Comparison of ENCODE assay signal across 8 mouse cellular contexts in the genomic region with DNA sequence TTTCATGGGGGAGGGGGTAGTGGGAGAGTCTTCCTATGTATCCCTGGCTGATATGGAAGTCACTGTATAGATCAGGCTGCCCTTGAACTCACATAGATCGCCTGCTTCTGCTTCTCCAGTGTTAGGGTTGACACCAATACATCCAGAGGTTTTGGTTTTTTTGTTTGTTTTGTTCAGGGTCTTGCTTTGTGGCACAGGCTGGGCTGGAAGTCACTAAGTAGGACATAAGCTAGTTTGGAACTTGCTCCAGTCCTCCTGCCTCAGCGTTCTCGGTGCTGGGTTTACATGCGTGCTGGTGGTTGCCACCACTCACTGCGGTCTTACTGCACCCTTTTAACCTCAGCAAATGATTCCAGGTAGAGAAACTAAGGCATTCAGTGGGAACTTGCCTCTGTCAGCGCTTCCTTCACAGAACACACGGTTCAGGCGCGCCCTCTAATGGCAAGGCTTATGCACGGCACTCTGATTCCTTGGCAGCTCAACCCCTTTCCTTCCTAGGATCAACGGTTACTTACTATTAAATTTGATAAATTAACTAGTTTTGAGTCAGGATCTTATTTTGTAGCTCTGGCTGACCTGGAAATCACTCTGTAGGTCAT. TPM values are rescaled to one million over a fixed set of nuclear protein-coding genes. Genes with fewer than 3 reads are reported as not detected.
A peak's percentile ranks its signal among the peaks of the same experiment; 100 is the strongest.
DNase-seq lines count a peak whose midpoint lies in the region; ATAC-seq and TF ChIP-seq lines count a peak whose summit lies in the region.

No protein-coding gene starts in this region.

- peak; percentile 54 to 68 for DNase-seq in spleen, adult 18-20 months
- no peak for DNase-seq in spleen, adult 12 weeks (ENCODE audit: low spot score)
- DNase-seq in cerebellum, postnatal 14 days, result peak; percentile 81 to 83
- DNase-seq in gastrocnemius, postnatal 36 days, result peak; percentile 67 to 71
- DNase-seq in limb, embryonic 14.5 days (ENCODE audit: low spot score), result peak; percentile 86

- TF ChIP-seq POLR2A in limb, embryonic 14.5 days (IDR thresholded peaks at IDR 0.05; ENCODE audit: borderline replicate concordance, extremely low read depth, insufficient read depth, insufficient read length), result no peak
- no peak for TF ChIP-seq POLR2A in testis, adult 2 months (IDR thresholded peaks at IDR 0.05; ENCODE audit: control insufficient read depth, low read depth, low read length)

- no peak overlapping the region for H3K9ac ChIP-seq in intestine, postnatal 0 days (ENCODE audit: low read depth, low read length)
- no peak overlapping the region for H3K9ac ChIP-seq in limb, embryonic 14.5 days (ENCODE audit: low read depth, low read length, severe bottlenecking)

- intact Hi-C loops in gastrocnemius, postnatal 36 days (cut with DNase I), result loop anchor here (1.0 to 5.0 kb wide), 2 partner anchors 43 to 166 kb away; partner anchors contain the start of gene Eml2

- H3K9me3 ChIP-seq in intestine, postnatal 0 days (ENCODE audit: control insufficient read depth), result no peaks in the 10 kb centered on the region
- no peaks in the 10 kb centered on the region for H3K9me3 ChIP-seq in limb, embryonic 14.5 days (ENCODE audit: control insufficient read depth, low read length)

- H3K4me2 ChIP-seq in intestine, postnatal 0 days (replicated peaks; ENCODE audit: low read depth), result peak overlapping the region; percentile 68
- H3K4me2 ChIP-seq in limb, embryonic 14.5 days (replicated peaks; ENCODE audit: low read depth, low read length, severe bottlenecking), result no peak overlapping the region

- ATAC-seq in intestine, postnatal 0 days, result no peak
- no peak for ATAC-seq in limb, embryonic 14.5 days (ENCODE audit: low FRiP score, low read depth)
- peak; percentile 52 for ATAC-seq in monocyte, adult 5-6 weeks (replicated peaks; ENCODE audit: insufficient number of reproducible peaks, low FRiP score, low TSS enrichment, poor library complexity, severe bottlenecking)

- 0 out of 2 replicates have a peak, but pooled peaks cover 5% of the 10 kb centered on the region for H3K4me1 ChIP-seq in intestine, postnatal 0 days (replicated peaks; ENCODE audit: control insufficient read depth, insufficient read depth, low read length)
- peaks cover 23% of the 10 kb centered on the region for H3K4me1 ChIP-seq in limb, embryonic 14.5 days (ENCODE audit: control insufficient read depth, insufficient read depth, low read length)
- H3K4me1 ChIP-seq in testis, adult 2 months (ENCODE audit: control insufficient read depth, insufficient read depth, low read length), result peaks cover 29% of the 10 kb centered on the region

- TF ChIP-seq CTCF in intestine, postnatal 0 days (IDR thresholded peaks at IDR 0.05; ENCODE audit: low read depth), result peak; percentile 96
- TF ChIP-seq CTCF in testis, adult 2 months (IDR thresholded peaks at IDR 0.05; ENCODE audit: control insufficient read depth, insufficient read depth, insufficient replicate concordance, low read depth, low read length), result peak; percentile 81; the same call in 1 of the 2 replicates

- H3K36me3 ChIP-seq in intestine, postnatal 0 days (ENCODE audit: control insufficient read depth, insufficient read depth), result no peaks in the 10 kb centered on the region; the same call in 1 of the 2 replicates
- H3K36me3 ChIP-seq in limb, embryonic 14.5 days (ENCODE audit: control insufficient read depth, insufficient read depth, low read length), result peaks cover 9% of the 10 kb centered on the region
- no peaks in the 10 kb centered on the region for H3K36me3 ChIP-seq in testis, adult 2 months (ENCODE audit: control insufficient read depth, insufficient read depth, low read length)

- no peak overlapping the region for H3K4me3 ChIP-seq in intestine, postnatal 0 days (ENCODE audit: low read depth, low read length)
- H3K4me3 ChIP-seq in limb, embryonic 14.5 days (replicated peaks; ENCODE audit: low read length), result no peak overlapping the region
- H3K4me3 ChIP-seq in testis, adult 2 months (ENCODE audit: control insufficient read depth, low read depth, low read length), result no peak overlapping the region

- peaks cover 5% of the 10 kb centered on the region; the same call in 1 of the 2 replicates for H3K27me3 ChIP-seq in intestine, postnatal 0 days (replicated peaks; ENCODE audit: control insufficient read depth, insufficient read depth, low read length)
- peaks cover 7% of the 10 kb centered on the region; the same call in 1 of the 2 replicates for H3K27me3 ChIP-seq in limb, embryonic 14.5 days (ENCODE audit: control insufficient read depth, insufficient read depth, low read length)
- no peaks in the 10 kb centered on the region for H3K27me3 ChIP-seq in testis, adult 2 months (ENCODE audit: control insufficient read depth, insufficient read depth, low read length)

- under 1% methylated on average over 11 of the region's 11 CpGs for WGBS in intestine, postnatal 0 days
- 1% methylated on average over 11 of the region's 11 CpGs for WGBS in limb, embryonic 14.5 days

- no peak overlapping the region for H3K27ac ChIP-seq in intestine, postnatal 0 days (ENCODE audit: low read depth, low read length)
- H3K27ac ChIP-seq in limb, embryonic 14.5 days (replicated peaks; ENCODE audit: low read depth, low read length), result no peak overlapping the region
- no peak overlapping the region for H3K27ac ChIP-seq in testis, adult 2 months (ENCODE audit: control insufficient read depth, insufficient read depth, low read depth, low read length)

RNA-seq across cellular contexts. Expression of gene Ercc1, which starts 1.3 kb away (rescaled TPM):
- total RNA-seq in gastrocnemius, postnatal 36 days (2021), result 10 to 100 TPM; 24.5 to 29.0 TPM
- 22.1 and 27.1 TPM in 2 replicates for polyA plus RNA-seq in intestine, postnatal 0 days (2015; fragmentation: Nextera tagmentation; extraction: Ambion mirVana)
- 72.3 and 93.5 TPM in 2 replicates for polyA plus RNA-seq in limb, embryonic 14.5 days (2012; rRNA removed)
- 74.3 and 86.1 TPM in 2 replicates for polyA plus RNA-seq in limb, embryonic 14.5 days (2014; fragmentation: Nextera tagmentation; extraction: Ambion mirVana)
- total RNA-seq in monocyte, adult 5-6 weeks (2017), result 15.0 to 19.8 TPM (median 18.0 TPM) in 3 replicates
- 50.1 and 66.6 TPM in 2 replicates for polyA plus RNA-seq in testis, adult 2 months (2012; rRNA removed)

RNA-seq across cellular contexts. Expression of gene Cd3eap, which starts 16.0 kb away (rescaled TPM):
- 10 to 100 TPM in 1 of 2 experiments, 1 to 10 TPM in 1; 9.3 to 10.2 TPM for total RNA-seq in gastrocnemius, postnatal 36 days (2021)
- 8.3 and 9.7 TPM in 2 replicates for polyA plus RNA-seq in intestine, postnatal 0 days (2015; fragmentation: Nextera tagmentation; extraction: Ambion mirVana)
- polyA plus RNA-seq in limb, embryonic 14.5 days (2012; rRNA removed), result 13.7 and 19.4 TPM in 2 replicates
- 25.2 and 28.7 TPM in 2 replicates for polyA plus RNA-seq in limb, embryonic 14.5 days (2014; fragmentation: Nextera tagmentation; extraction: Ambion mirVana)
- total RNA-seq in monocyte, adult 5-6 weeks (2017), result 6.9 to 8.9 TPM (median 7.2 TPM) in 3 replicates
- polyA plus RNA-seq in testis, adult 2 months (2012; rRNA removed), result 2.8 and 3.2 TPM in 2 replicates

RNA-seq across cellular contexts. Expression of gene Ppp1r13l, which starts 16.2 kb away (rescaled TPM):
- 1 to 10 TPM; 2.4 to 2.6 TPM for total RNA-seq in gastrocnemius, postnatal 36 days (2021)
- polyA plus RNA-seq in intestine, postnatal 0 days (2015; fragmentation: Nextera tagmentation; extraction: Ambion mirVana), result 1.4 TPM in 2 replicates
- polyA plus RNA-seq in limb, embryonic 14.5 days (2012; rRNA removed), result 33.8 and 39.3 TPM in 2 replicates
- 15.3 and 16.8 TPM in 2 replicates for polyA plus RNA-seq in limb, embryonic 14.5 days (2014; fragmentation: Nextera tagmentation; extraction: Ambion mirVana)
- not detected in 3 replicates for total RNA-seq in monocyte, adult 5-6 weeks (2017)
- polyA plus RNA-seq in testis, adult 2 months (2012; rRNA removed), result 49.5 and 71.4 TPM in 2 replicates

RNA-seq across cellular contexts. Expression of gene Fosb, which starts 33.5 kb away (rescaled TPM):
- under 1 TPM; 0.15 to 0.31 TPM for total RNA-seq in gastrocnemius, postnatal 36 days (2021)
- polyA plus RNA-seq in intestine, postnatal 0 days (2015; fragmentation: Nextera tagmentation; extraction: Ambion mirVana), result 0.12 and 0.54 TPM in 2 replicates
- 0.69 and 0.88 TPM in 2 replicates for polyA plus RNA-seq in limb, embryonic 14.5 days (2012; rRNA removed)
- polyA plus RNA-seq in limb, embryonic 14.5 days (2014; fragmentation: Nextera tagmentation; extraction: Ambion mirVana), result 0.14 and 0.28 TPM in 2 replicates
- total RNA-seq in monocyte, adult 5-6 weeks (2017), result 30.9 to 43.8 TPM (median 36.9 TPM) in 3 replicates
- 3.9 and 4.1 TPM in 2 replicates for polyA plus RNA-seq in testis, adult 2 months (2012; rRNA removed)

RNA-seq across cellular contexts. Expression of gene Ercc2, which starts 38.5 kb away (rescaled TPM):
- 1 to 10 TPM; 8.5 to 9.8 TPM for total RNA-seq in gastrocnemius, postnatal 36 days (2021)
- 6.2 and 8.7 TPM in 2 replicates for polyA plus RNA-seq in intestine, postnatal 0 days (2015; fragmentation: Nextera tagmentation; extraction: Ambion mirVana)
- polyA plus RNA-seq in limb, embryonic 14.5 days (2012; rRNA removed), result 58.1 and 73.8 TPM in 2 replicates
- 11.3 and 12.6 TPM in 2 replicates for polyA plus RNA-seq in limb, embryonic 14.5 days (2014; fragmentation: Nextera tagmentation; extraction: Ambion mirVana)
- 21.0 to 32.4 TPM (median 25.4 TPM) in 3 replicates for total RNA-seq in monocyte, adult 5-6 weeks (2017)
- 50.6 and 53.3 TPM in 2 replicates for polyA plus RNA-seq in testis, adult 2 months (2012; rRNA removed)
